Mouse (Mus musculus) MEL (cell line): Measurements from ENCODE around the gene Chd3. TPM values are rescaled to one million over a fixed set of nuclear protein-coding genes. Genes with fewer than 3 reads are reported as not detected.

Experiments
- DNase-seq: peaks from one replicate; pipeline ENCODE4 v3.0.0; 2011; ENCODE audit warnings: low read depth, low spot score
- H3K27ac ChIP-seq: 2 replicates; pipeline ENCODE4 v1.5.1; 2012; ENCODE audit warnings: low read depth, mild to moderate bottlenecking, control low read depth, low read length, moderate library complexity; ENCODE audit not compliant: control insufficient read depth
- H3K27me3 ChIP-seq, 2 experiments: fragments of 150-350 bp in 1 of 2; sonication (generic) in 1 of 2; 2 replicates each; pipeline ENCODE4 v1.6.1; 2012; ENCODE audit warnings: low read length in 2 of 2, mild to moderate bottlenecking in 2 of 2, improper control_type of control experiment in 1 of 2, moderate library complexity in 1 of 2; ENCODE audit not compliant: insufficient read depth in 2 of 2, control insufficient read depth in 1 of 2
- H3K36me3 ChIP-seq, 2 experiments: 2 replicates each; pipeline ENCODE4 v1.6.1; 2012 to 2014; ENCODE audit warnings: low read length in 2 of 2, improper control_type of control experiment in 1 of 2, inconsistent platforms in 1 of 2, mild to moderate bottlenecking in 1 of 2; ENCODE audit not compliant: insufficient read depth in 2 of 2, control insufficient read depth in 1 of 2
- H3K4me1 ChIP-seq, 2 experiments: fragments of 150-350 bp in 1 of 2; sonication (generic) in 1 of 2; 2 replicates each; pipeline ENCODE4 v1.6.1; 2012; ENCODE audit warnings: low read length in 2 of 2, improper control_type of control experiment in 1 of 2, mild to moderate bottlenecking in 1 of 2; ENCODE audit not compliant: insufficient read depth in 2 of 2, control insufficient read depth in 1 of 2
- H3K4me3 ChIP-seq, 2 experiments: fragments of 150-350 bp in 1 of 2; sonication (generic) in 1 of 2; 2 replicates each; pipeline ENCODE4 v1.5.1; 2012; ENCODE audit warnings: low read depth in 2 of 2, low read length in 2 of 2, mild to moderate bottlenecking in 2 of 2, moderate library complexity in 2 of 2, control low read depth in 1 of 2, improper control_type of control experiment in 1 of 2; ENCODE audit not compliant: control insufficient read depth in 1 of 2, insufficient read depth in 1 of 2
- H3K79me2 ChIP-seq: 2 replicates; pipeline ENCODE4 v1.6.1; 2012; ENCODE audit warnings: mild to moderate bottlenecking, low read length, moderate library complexity; ENCODE audit not compliant: control insufficient read depth, poor library complexity, insufficient read depth
- H3K9ac ChIP-seq: 2 replicates; pipeline ENCODE4 v1.6.1; 2012; ENCODE audit warnings: low read depth, mild to moderate bottlenecking, control low read depth, low read length, moderate library complexity; ENCODE audit not compliant: control insufficient read depth, poor library complexity, severe bottlenecking
- H3K9me3 ChIP-seq: fragments of 150-350 bp; sonication (generic); replicated peaks from 2 replicates; pipeline ENCODE4 v1.6.1; 2012; ENCODE audit warnings: mild to moderate bottlenecking, low read length, improper control_type of control experiment, moderate library complexity; ENCODE audit not compliant: insufficient read depth
- BHLHE40 ChIP-seq: IDR thresholded peaks from 2 replicates; pipeline ENCODE4 v1.6.1; 2012; ENCODE audit warnings: low read depth, mild to moderate bottlenecking, inconsistent platforms, low read length, improper control_type of control experiment, borderline replicate concordance
- CHD1 ChIP-seq: IDR thresholded peaks from 2 replicates; pipeline ENCODE4 v1.6.1; 2012; ENCODE audit warnings: low read depth, mild to moderate bottlenecking, inconsistent platforms, low read length, improper control_type of control experiment
- CHD2 ChIP-seq: IDR thresholded peaks from 2 replicates; pipeline ENCODE4 v1.6.1; 2011; ENCODE audit warnings: low read length, improper control_type of control experiment
- CTCF ChIP-seq, 3 experiments: IDR thresholded peaks in 2 of 3; conservative IDR thresholded peaks in 1 of 3; 2 replicates each; pipeline ENCODE4 v1.5.1; 2011 to 2012; ENCODE audit warnings: low read length in 3 of 3, low read depth in 2 of 3, mild to moderate bottlenecking in 2 of 3, improper control_type of control experiment in 1 of 3, inconsistent platforms in 1 of 3, mixed read lengths in 1 of 3, moderate library complexity in 1 of 3; ENCODE audit not compliant: control insufficient read depth in 1 of 3, insufficient read depth in 1 of 3, poor library complexity in 1 of 3, severe bottlenecking in 1 of 3
- EP300 ChIP-seq, 2 experiments: IDR thresholded peaks; 2 replicates each; pipeline ENCODE4 v1.6.1; 2011; ENCODE audit warnings: improper control_type of control experiment in 2 of 2, low read length in 2 of 2, low read depth in 1 of 2, mild to moderate bottlenecking in 1 of 2
- ETS1 ChIP-seq: IDR thresholded peaks from 2 replicates; pipeline ENCODE4 v1.6.1; 2012; ENCODE audit warnings: low read depth, mild to moderate bottlenecking, inconsistent platforms, low read length, improper control_type of control experiment, moderate library complexity
- GABPA ChIP-seq: IDR thresholded peaks from 2 replicates; pipeline ENCODE4 v1.6.1; 2012; ENCODE audit warnings: low read depth, mild to moderate bottlenecking, inconsistent platforms, low read length, improper control_type of control experiment, moderate library complexity
- HCFC1 ChIP-seq: IDR thresholded peaks from 2 replicates; pipeline ENCODE4 v1.6.1; 2012; ENCODE audit warnings: low read depth, mild to moderate bottlenecking, inconsistent platforms, low read length, improper control_type of control experiment, moderate library complexity
- JUND ChIP-seq: IDR thresholded peaks from 2 replicates; pipeline ENCODE4 v1.6.1; 2011; ENCODE audit warnings: low read depth, mild to moderate bottlenecking, improper control_type of control experiment, low read length
- MAZ ChIP-seq: IDR thresholded peaks from 2 replicates; pipeline ENCODE4 v1.6.1; 2012; ENCODE audit warnings: low read depth, mild to moderate bottlenecking, inconsistent platforms, low read length, improper control_type of control experiment
- MXI1 ChIP-seq: IDR thresholded peaks from 2 replicates; pipeline ENCODE4 v1.6.1; 2011; ENCODE audit warnings: mild to moderate bottlenecking, low read depth, low read length, improper control_type of control experiment
- MYC ChIP-seq: IDR thresholded peaks from 2 replicates; pipeline ENCODE4 v1.6.1; 2011; ENCODE audit warnings: low read depth, mild to moderate bottlenecking, low read length, improper control_type of control experiment, moderate library complexity
- NELFE ChIP-seq: IDR thresholded peaks from 2 replicates; pipeline ENCODE4 v1.6.1; 2011; ENCODE audit warnings: low read depth, low read length, improper control_type of control experiment
- POLR2A ChIP-seq, 2 experiments: IDR thresholded peaks; 2 replicates each; pipeline ENCODE4 v1.6.1; 2011 to 2012; ENCODE audit warnings: low read length in 2 of 2, mild to moderate bottlenecking in 2 of 2, control low read depth in 1 of 2, improper control_type of control experiment in 1 of 2, low read depth in 1 of 2, moderate library complexity in 1 of 2; ENCODE audit not compliant: control insufficient read depth in 1 of 2, insufficient read depth in 1 of 2, poor library complexity in 1 of 2
- POLR2AphosphoS2 ChIP-seq: IDR thresholded peaks from 2 replicates; pipeline ENCODE4 v1.6.1; 2011; ENCODE audit warnings: low read length, improper control_type of control experiment
- RAD21 ChIP-seq: IDR thresholded peaks from 2 replicates; pipeline ENCODE4 v1.6.1; 2011; ENCODE audit warnings: mild to moderate bottlenecking, low read depth, low read length, improper control_type of control experiment
- RCOR1 ChIP-seq: IDR thresholded peaks from 2 replicates; pipeline ENCODE4 v1.6.1; 2012; ENCODE audit warnings: low read depth, mild to moderate bottlenecking, inconsistent platforms, low read length, improper control_type of control experiment
- SIN3A ChIP-seq: IDR thresholded peaks from 2 replicates; pipeline ENCODE4 v1.6.1; 2012; ENCODE audit warnings: low read length, improper control_type of control experiment, inconsistent platforms
- TBP ChIP-seq: IDR thresholded peaks from 2 replicates; pipeline ENCODE4 v1.8.0; 2011; ENCODE audit warnings: low read depth, low read length, improper control_type of control experiment
- TCF12 ChIP-seq: IDR thresholded peaks from 2 replicates; pipeline ENCODE4 v1.6.1; 2014; ENCODE audit warnings: low read depth, mild to moderate bottlenecking, inconsistent platforms, low read length, improper control_type of control experiment, moderate library complexity
- ZKSCAN1 ChIP-seq: IDR thresholded peaks from 2 replicates; pipeline ENCODE4 v1.6.1; 2012; ENCODE audit warnings: low read depth, mild to moderate bottlenecking, inconsistent platforms, low read length, improper control_type of control experiment, moderate library complexity
- ZMIZ1 ChIP-seq: IDR thresholded peaks from 2 replicates; pipeline ENCODE4 v1.6.1; 2012; ENCODE audit warnings: low read depth, mild to moderate bottlenecking, inconsistent platforms, low read length, improper control_type of control experiment, moderate library complexity
- ZNF384 ChIP-seq: IDR thresholded peaks from 2 replicates; pipeline ENCODE4 v1.6.1; 2012; ENCODE audit warnings: low read depth, mild to moderate bottlenecking, inconsistent platforms, low read length, improper control_type of control experiment
- polyA plus RNA-seq, 2 experiments: library from polyadenylated mRNA; stranded (reverse) in 1 of 2; unstranded in 1 of 2; fragments of >175 nt in 1 of 2; fragments of >200 nt in 1 of 2; gene quantifications; 2 replicates each; pipeline versions ENCODE4 v1.2.1 to v1.2.4; 2012; ENCODE audit warnings: low replicate concordance in 2 of 2, low read depth in 1 of 2; ENCODE audit not compliant: insufficient read length in 2 of 2, insufficient read depth in 1 of 2, missing spikeins in 1 of 2
- total RNA-seq: library from RNA; depleted of rRNA; stranded (reverse); fragments of 300-350 nt; gene quantifications from 2 replicates; pipeline ENCODE4 v1.2.3, GENCODE M21; 2012

The Chd3 gene
- total and polyA plus RNA-seq, 3 experiments: 37.3 to 84.9 TPM; not detected in 1

GRCm38 (mm10) chr11:69325628-69326407, 43.4 kb downstream of the Chd3 start, which contains the start of gene Kcnab3:
Gene Kcnab3, plus strand, starts transcription at chr11:69326258.
- Histone ChIP-seq H3K36me3 (peaks cover 0 to 33% of the 10 kb centered on the region in 2 experiments; a peak in 2 of 4 replicates), H3K27me3 (no peaks in the 10 kb centered on the region), H3K27ac (peak within 1 kb of the TSS; percentile 89), H3K9me3 (no peaks in the 10 kb centered on the region), H3K4me3 (peak within 1 kb of the TSS; percentile 67 to 82), H3K79me2 (peaks cover 16% of the 10 kb centered on the region), H3K4me1 (peaks cover 16 to 42% of the 10 kb centered on the region in 2 experiments), H3K9ac (peak within 1 kb of the TSS; percentile 74)
- TF ChIP-seq SIN3A (peak; percentile 59), EP300 (IDR thresholded peaks at IDR 0.05; ENCODE audit: low read depth in 1 of 2, low read length in 2 of 2) (peak; percentile 7 to 29; a peak in 2 of 4 replicates), RAD21 (no peak), BHLHE40 (no peak), CHD2 (0 out of 2 replicates have a peak, but pooled peaks have one; percentile 24), NELFE (peak; percentile 70), HCFC1 (peak; percentile 38), ZNF384 (no peak), POLR2A (IDR thresholded peaks at IDR 0.05; ENCODE audit: control insufficient read depth in 1 of 2, insufficient read depth in 1 of 2, low read depth in 1 of 2, low read length in 2 of 2, poor library complexity in 1 of 2) (peak; percentile 53 to 79), TBP (peak; percentile 78; the same call in 1 of the 2 replicates), CHD1 (peak; percentile 86; the same call in 1 of the 2 replicates), ZMIZ1 (no peak), ETS1 (0 out of 2 replicates have a peak, but pooled peaks have one; percentile 38), MYC (peak; percentile 73), RCOR1 (no peak), CTCF (IDR thresholded peaks at IDR 0.05 in 2 of 3, conservative IDR thresholded peaks at IDR 0.05 in 1 of 3; ENCODE audit: control insufficient read depth in 1 of 3, insufficient read depth in 1 of 3, low read depth in 2 of 3, low read length in 3 of 3, poor library complexity in 1 of 3, severe bottlenecking in 1 of 3) (no peak), ZKSCAN1 (no peak), GABPA (no peak), MAZ (peak; percentile 68; the same call in 1 of the 2 replicates), POLR2AphosphoS2 (peak; percentile 38; the same call in 1 of the 2 replicates), MXI1 (peak; percentile 32; the same call in 1 of the 2 replicates), JUND (peak; percentile 59; the same call in 1 of the 2 replicates), TCF12 (0 out of 2 replicates have a peak, but pooled peaks have one; percentile 24)
- DNase-seq: peak; percentile 99
